Mouse (Mus musculus) left cerebral cortex, postnatal 14 days (tissue): ENCODE measurements around the gene Pafah1b3. TPM values are rescaled to one million over a fixed set of nuclear protein-coding genes. Genes with fewer than 3 reads are reported as not detected.

Experiments
- DNase-seq, 2 experiments: peaks; one replicate each; pipeline ENCODE4 v3.0.0; 2021 to 2022; ENCODE audit warnings: low spot score in 2 of 2, mixed read lengths in 1 of 2
- intact Hi-C: fragments of 180-260 bp; cut with DNase I; formaldehyde crosslinking; loops from one replicate; pipeline ENCODE4 v1.15.1; 2025
- total RNA-seq, 2 experiments: library from RNA; stranded (reverse); gene quantifications; 2 replicates each; pipeline ENCODE4 v1.2.3; 2021

Gene Pafah1b3
- total RNA-seq, 2 experiments from 2014 or later = 25.2 to 32.2 TPM

DNA sequence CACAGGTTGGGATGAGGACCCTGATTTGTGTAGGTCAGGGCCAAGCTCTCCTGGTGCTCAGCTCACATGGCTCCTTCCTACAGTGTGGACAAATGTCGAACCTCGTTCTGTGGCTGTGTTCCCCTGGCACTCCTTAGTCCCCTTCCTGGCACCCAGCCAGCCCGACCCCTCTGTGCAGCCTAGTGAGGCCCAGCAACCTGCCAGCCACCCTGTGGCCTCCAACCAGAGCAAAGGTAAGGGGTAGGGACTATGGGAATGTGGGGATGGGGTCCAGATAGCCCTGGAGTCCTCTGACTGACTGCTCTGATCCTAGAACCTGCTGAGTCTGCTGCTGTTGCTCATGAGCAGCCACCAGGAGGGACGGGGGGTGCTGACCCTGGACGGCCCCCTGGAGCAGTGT is 13.0 kb downstream of the Pafah1b3 start:
- no peak for DNase-seq
- intact Hi-C loops = loop anchor here (5.0 kb wide), 1 partner anchor 33 kb away; the partner anchor contains the start of gene Megf8

- DNase-seq = no peak
- intact Hi-C loops = loop anchor here (5.0 kb wide), 1 partner anchor 33 kb away; the partner anchor contains the start of gene Megf8
Observed at GRCm38 (mm10) chr7:25284171-25284570, 13.6 kb downstream of the Pafah1b3 start.

DNA sequence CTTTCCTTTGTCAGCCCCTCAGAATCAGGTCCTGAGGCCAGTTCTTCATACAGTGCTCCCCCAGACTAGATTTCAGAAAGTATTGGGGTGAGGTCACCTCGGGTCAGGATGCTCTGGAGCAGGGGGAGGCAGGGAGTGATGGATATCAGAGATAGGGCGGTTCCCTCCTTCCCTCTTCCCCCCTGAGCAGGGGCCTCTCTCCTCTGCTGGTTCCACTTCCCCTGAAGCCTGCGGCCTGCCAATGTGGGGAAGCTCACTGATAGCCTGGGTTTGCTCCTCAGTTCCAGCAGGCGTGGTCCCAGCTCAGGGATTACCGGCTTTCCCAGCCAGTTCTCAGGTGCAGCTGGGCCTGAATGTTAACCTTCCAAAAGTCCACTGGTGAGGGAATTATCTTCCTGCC is 14.1 kb downstream of the Pafah1b3 start:
- intact Hi-C loops = loop anchor here (5.0 kb wide), 1 partner anchor 34 kb away; the partner anchor contains the start of gene Megf8
- no peak for DNase-seq

- intact Hi-C loops = loop anchor here (5.0 kb wide), 1 partner anchor 35 kb away; the partner anchor contains the start of gene Megf8
Observed at GRCm38 (mm10) chr7:25282731-25283211, 15.0 kb downstream of the Pafah1b3 start.

DNA sequence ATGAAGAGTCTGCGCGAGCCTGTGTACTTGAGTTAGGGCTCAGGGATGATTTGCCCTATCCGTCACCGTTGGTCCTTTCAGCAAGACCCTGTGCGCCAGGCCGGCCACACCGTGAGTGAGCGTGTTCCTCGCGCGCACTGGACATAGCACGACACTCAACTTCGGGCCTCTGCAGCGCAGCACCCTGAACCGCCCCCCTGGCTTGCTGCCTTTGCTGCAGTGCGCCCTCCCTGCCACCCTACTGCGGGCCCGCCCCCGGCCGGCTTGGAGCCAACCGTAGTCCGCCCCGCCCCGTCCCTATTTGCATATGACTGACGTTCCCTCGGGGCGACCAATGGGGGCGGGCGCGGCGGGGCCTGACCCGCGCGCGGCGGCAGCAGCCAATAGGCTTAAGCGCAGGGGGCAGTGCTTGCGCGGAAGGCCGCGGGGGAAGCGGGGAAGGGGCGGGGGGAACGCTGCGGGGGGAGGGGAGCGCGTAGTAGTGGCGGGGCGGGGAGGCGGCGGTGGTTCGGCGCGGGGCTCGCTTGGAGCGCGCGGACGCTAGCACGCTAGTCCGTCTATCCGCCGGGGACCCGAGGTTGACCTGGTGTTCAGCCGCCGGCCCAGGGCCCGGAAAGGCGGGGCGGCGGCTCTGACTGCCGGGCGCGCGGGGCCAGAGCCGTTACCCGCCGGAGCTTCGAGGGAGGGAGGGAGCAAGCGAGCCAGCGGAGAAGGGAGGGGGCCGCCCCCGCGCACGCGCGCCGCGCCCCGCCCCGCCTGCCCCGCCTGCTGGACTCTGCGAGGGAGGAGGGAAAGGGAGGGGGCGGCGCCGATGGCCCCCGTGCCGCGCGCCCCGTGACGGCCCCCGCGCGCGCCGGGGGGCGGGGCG is 15.8 kb downstream of the Pafah1b3 start:
- intact Hi-C loops = loop anchor here (5.0 kb wide), 1 partner anchor 35 kb away; the partner anchor contains the start of gene Megf8
- DNase-seq = peak; percentile 97 to 98

More at GRCm38 (mm10) chr7:25282731-25283211, 15.0 kb downstream of the Pafah1b3 start:
- DNase-seq = peak in 1 of 2 experiments; percentile 55

GRCm38 (mm10) chr7:25281166-25281733 is 16.5 kb downstream of the Pafah1b3 start:
- no peak for DNase-seq
- intact Hi-C loops = loop anchor here (5.0 kb wide), 1 partner anchor 36 kb away; the partner anchor contains the start of gene Megf8

- intact Hi-C loops = loop anchor here (2.0 to 5.0 kb wide), 2 partner anchors 31 to 37 kb away; partner anchors contain the start of gene Megf8
- peak; percentile 49 to 69 for DNase-seq
Observed at GRCm38 (mm10) chr7:25279861-25280791, 17.7 kb downstream of the Pafah1b3 start.

DNA sequence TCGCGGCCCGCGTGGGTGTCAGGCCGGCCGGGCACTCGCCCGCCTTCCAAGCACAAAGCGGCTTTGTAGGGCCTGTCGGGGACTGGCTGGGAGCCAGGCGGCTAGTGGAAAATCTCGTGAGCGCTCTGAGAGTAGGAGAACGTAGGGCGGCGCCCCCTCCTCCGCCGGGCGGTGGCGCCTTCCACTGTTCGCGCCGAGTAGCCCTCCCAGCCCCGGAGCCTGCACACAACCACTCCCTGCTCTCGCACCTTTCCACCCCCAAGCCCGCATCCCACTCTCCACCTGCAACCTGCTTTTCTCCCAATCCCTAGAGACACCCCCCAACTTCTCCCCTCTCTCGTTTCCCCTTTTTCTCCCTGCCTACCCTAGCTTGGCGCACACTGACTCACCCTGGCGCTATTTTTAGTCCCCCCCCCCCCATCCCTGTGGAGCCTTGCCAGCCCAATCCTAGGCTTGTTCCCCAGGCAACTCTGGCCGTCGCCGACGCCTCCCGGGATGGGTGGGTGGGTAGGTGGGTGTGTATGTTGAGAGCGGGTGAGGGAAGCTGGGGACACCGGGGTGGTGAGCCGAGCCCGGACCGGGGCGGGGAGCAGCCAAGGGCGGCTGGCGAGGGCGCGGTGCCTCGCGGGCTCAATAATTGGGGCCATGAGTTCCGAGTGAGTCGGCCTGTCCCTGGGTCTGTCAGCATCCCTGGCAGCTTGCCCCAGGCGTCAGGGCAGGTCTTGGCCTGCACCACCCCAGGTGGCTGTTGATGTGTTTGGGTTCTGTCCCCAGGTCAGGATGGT is 18.5 kb downstream of the Pafah1b3 start:
- peak; percentile 93 to 97 for DNase-seq
- intact Hi-C loops = loop anchor here (2.0 kb wide), 1 partner anchor 30 kb away; no protein-coding TSS in a partner anchor

- intact Hi-C loops = loop anchor here (2.0 kb wide), 1 partner anchor 30 kb away; no protein-coding TSS in a partner anchor
Observed at GRCm38 (mm10) chr7:25278341-25279075, 19.3 kb downstream of the Pafah1b3 start.

GRCm38 (mm10) chr7:25277998-25278340 is 19.8 kb downstream of the Pafah1b3 start:
- DNase-seq = no peak
- intact Hi-C loops = loop anchor here (2.0 kb wide), 1 partner anchor 29 kb away; no protein-coding TSS in a partner anchor

More at GRCm38 (mm10) chr7:25278341-25279075, 19.3 kb downstream of the Pafah1b3 start:
- peak; percentile 86 to 94 for DNase-seq

GRCm38 (mm10) chr7:25277405-25277804 is 20.4 kb downstream of the Pafah1b3 start:
- DNase-seq = no peak
- intact Hi-C loops = no loop called here

GRCm38 (mm10) chr7:25275555-25276298 is 22.1 kb downstream of the Pafah1b3 start:
- no peak for DNase-seq
- intact Hi-C loops = no loop called here

DNA sequence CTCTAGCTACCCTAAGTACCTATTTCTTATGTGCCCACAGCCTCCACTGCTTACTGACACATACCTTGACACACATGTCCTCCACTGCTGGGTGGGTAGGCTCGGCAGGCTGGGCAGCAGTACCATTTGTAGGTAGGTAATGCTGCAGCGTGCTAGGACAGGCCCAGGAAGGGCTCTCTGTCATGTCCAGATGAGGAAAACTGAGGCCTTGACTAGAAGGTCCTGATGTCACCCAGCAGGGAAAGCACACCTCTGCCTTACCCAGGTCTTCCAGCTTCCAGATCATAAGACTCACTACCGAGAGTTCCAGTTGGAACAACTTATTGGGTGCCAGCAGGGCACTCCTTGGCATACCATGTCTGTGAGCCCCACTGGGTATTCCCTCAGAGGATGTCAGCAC is 22.8 kb downstream of the Pafah1b3 start:
- DNase-seq = no peak
- intact Hi-C loops = no loop called here

- intact Hi-C loops = no loop called here
- DNase-seq = no peak
Observed at GRCm38 (mm10) chr7:25274571-25274970, 23.2 kb downstream of the Pafah1b3 start.

- no peak for DNase-seq
- intact Hi-C loops = no loop called here
Observed at GRCm38 (mm10) chr7:25273259-25274241, 24.2 kb downstream of the Pafah1b3 start.
